ENCODE assay signal across 19 mouse cellular contexts in the genomic region with DNA sequence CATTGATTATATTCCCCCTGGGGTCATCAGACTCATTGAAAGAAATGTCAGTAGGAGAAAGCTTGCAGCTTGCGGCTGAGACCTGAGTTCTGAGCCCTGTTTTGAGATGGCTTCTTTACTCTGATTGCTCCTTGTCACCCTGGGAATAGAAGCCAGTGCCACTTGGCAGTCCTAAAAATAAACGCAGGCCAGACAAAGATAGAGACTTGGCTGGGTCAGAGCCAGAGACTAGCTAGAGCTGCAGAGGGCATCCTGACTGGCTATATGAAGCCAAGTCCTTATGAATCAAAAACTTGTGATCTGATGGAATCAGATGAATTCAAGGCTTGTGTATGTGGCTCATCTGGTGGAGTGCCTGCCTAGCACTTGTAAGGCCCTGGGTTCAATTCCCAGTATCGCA. TPM values are rescaled to one million over a fixed set of nuclear protein-coding genes. Genes with fewer than 3 reads are reported as not detected.
DNase-seq lines count a peak whose midpoint lies in the region; ATAC-seq and TF ChIP-seq lines count a peak whose summit lies in the region.
"Had no signal": no experiment of that assay in that cellular context is flagged by ENCODE, and none has a peak within 500 bp of the region (broad histone marks: within the 10 kb centered on the region; RNA-seq: fewer than 3 reads in every experiment).

No protein-coding gene starts in this region.

- no peaks in the 10 kb centered on the region for H3K36me3 ChIP-seq in heart, postnatal 0 days (replicated peaks; ENCODE audit: control insufficient read depth, insufficient read depth, low read length)
- no peaks in the 10 kb centered on the region for H3K36me3 ChIP-seq in midbrain, embryonic 13.5 days
- H3K36me3 ChIP-seq: neural tube, embryonic 12.5 days had no signal

- peak; percentile 30; the same call in 1 of the 2 replicates for TF ChIP-seq EP300 in heart, postnatal 0 days (IDR thresholded peaks at IDR 0.05; ENCODE audit: low read depth)

- TF ChIP-seq CTCF in heart, postnatal 0 days (IDR thresholded peaks at IDR 0.05; ENCODE audit: low read depth): no peak

- peak; percentile 61 to 70 for DNase-seq in cerebellum, postnatal 10 days
- DNase-seq in cerebellum, adult 11 months: no peak
- DNase-seq in adipocyte (ENCODE audit: low spot score): peak; percentile 72
- peak; percentile 51 to 73 for DNase-seq in heart, adult 9 months (ENCODE audit: low spot score in 2 of 2)
- DNase-seq in heart, postnatal 0 days (ENCODE audit: low spot score): peak; percentile 89
- DNase-seq in embryo, embryonic 11 days: no peak
- DNase-seq in frontal cortex, postnatal 14 days (ENCODE audit: low spot score in 2 of 2): no peak
- DNase-seq: adrenal gland, adult 8-10 months; kidney, adult 8-10 months; kidney, postnatal 36 days; liver, postnatal 0 days; right cerebral cortex, postnatal 25 days; thymus, postnatal 25 days had no signal

- H3K9ac ChIP-seq in heart, postnatal 0 days (replicated peaks; ENCODE audit: low read depth, low read length): no peak overlapping the region
- no peak overlapping the region for H3K9ac ChIP-seq in midbrain, embryonic 13.5 days (replicated peaks)
- H3K9ac ChIP-seq: liver, postnatal 0 days; neural tube, embryonic 12.5 days had no signal

- peak overlapping the region; percentile 84 for H3K27ac ChIP-seq in heart, postnatal 0 days (ENCODE audit: low read depth)
- no peak overlapping the region for H3K27ac ChIP-seq in midbrain, embryonic 13.5 days
- H3K27ac ChIP-seq: neural tube, embryonic 12.5 days had no signal

- peak; percentile 77 for ATAC-seq in heart, postnatal 0 days (ENCODE audit: insufficient read depth, low read depth)
- no peak for ATAC-seq in midbrain, embryonic 13.5 days
- ATAC-seq: forebrain, embryonic 14.5 days; inflammation-experienced regulatory T-cells, adult 6 months; liver, postnatal 0 days had no signal

- no peaks in the 10 kb centered on the region for H3K9me3 ChIP-seq in heart, postnatal 0 days (replicated peaks; ENCODE audit: control insufficient read depth, low read length)
- H3K9me3 ChIP-seq in midbrain, embryonic 13.5 days: no peaks in the 10 kb centered on the region
- H3K9me3 ChIP-seq: neural tube, embryonic 12.5 days had no signal

- H3K27me3 ChIP-seq in heart, postnatal 0 days (ENCODE audit: control insufficient read depth, insufficient read depth, low read length): no peaks in the 10 kb centered on the region
- H3K27me3 ChIP-seq in midbrain, embryonic 13.5 days: peaks cover 9% of the 10 kb centered on the region; the same call in 1 of the 2 replicates

- WGBS in heart, postnatal 0 days: 42% methylated on average over 3 of the region's 3 CpGs
- 83% methylated on average over 3 of the region's 3 CpGs for WGBS in midbrain, embryonic 13.5 days

- no peak overlapping the region for H3K4me2 ChIP-seq in heart, postnatal 0 days (ENCODE audit: low read depth, low read length)
- H3K4me2 ChIP-seq in midbrain, embryonic 13.5 days (replicated peaks): no peak overlapping the region
- H3K4me2 ChIP-seq: neural tube, embryonic 12.5 days had no signal

- no peak overlapping the region for H3K4me3 ChIP-seq in heart, postnatal 0 days (ENCODE audit: low read depth, low read length)
- no peak overlapping the region for H3K4me3 ChIP-seq in midbrain, embryonic 13.5 days (replicated peaks)
- H3K4me3 ChIP-seq: erythroblast, embryonic 14.5 days; neural tube, embryonic 12.5 days had no signal

- peaks cover 22% of the 10 kb centered on the region for H3K4me1 ChIP-seq in heart, postnatal 0 days (ENCODE audit: control insufficient read depth, insufficient read depth)
- 0 out of 2 replicates have a peak, but pooled peaks cover 2% of the 10 kb centered on the region for H3K4me1 ChIP-seq in midbrain, embryonic 13.5 days (replicated peaks)
- H3K4me1 ChIP-seq: neural tube, embryonic 12.5 days had no signal

RNA-seq across cellular contexts. Expression of a gene that starts 15.5 kb away (rescaled TPM):
- 64.6 and 68.2 TPM in 2 replicates for total RNA-seq in heart, postnatal 0 days (2014; rRNA removed; ENCODE audit: low replicate concordance)
- 6.2 and 6.7 TPM in 2 replicates for polyA plus RNA-seq in heart, postnatal 0 days (2015; fragmentation: Nextera tagmentation; extraction: Ambion mirVana)
- polyA plus RNA-seq in midbrain, embryonic 13.5 days (2015; fragmentation: Nextera tagmentation; extraction: Ambion mirVana): 2.8 and 4.4 TPM in 2 replicates
- total RNA-seq: monocyte, adult 5-6 weeks had no signal
- polyA plus RNA-seq: inflammation-experienced regulatory T-cells, adult 6 months had no signal

Comparison
In these comparisons a context has a peak if more than half of its experiments do, and no peak if none do; other contexts are left out.
1. DNase-seq: peak in cerebellum, postnatal 10 days (2 of 2), adipocyte (single experiment), heart, adult 9 months (2 of 2) and heart, postnatal 0 days (single experiment); none in cerebellum, adult 11 months (single experiment), embryo, embryonic 11 days (single experiment) and frontal cortex, postnatal 14 days (0 of 2).